Mouse (Mus musculus): Measurements from ENCODE around the gene Magi3.

Gene Magi3

DNA sequence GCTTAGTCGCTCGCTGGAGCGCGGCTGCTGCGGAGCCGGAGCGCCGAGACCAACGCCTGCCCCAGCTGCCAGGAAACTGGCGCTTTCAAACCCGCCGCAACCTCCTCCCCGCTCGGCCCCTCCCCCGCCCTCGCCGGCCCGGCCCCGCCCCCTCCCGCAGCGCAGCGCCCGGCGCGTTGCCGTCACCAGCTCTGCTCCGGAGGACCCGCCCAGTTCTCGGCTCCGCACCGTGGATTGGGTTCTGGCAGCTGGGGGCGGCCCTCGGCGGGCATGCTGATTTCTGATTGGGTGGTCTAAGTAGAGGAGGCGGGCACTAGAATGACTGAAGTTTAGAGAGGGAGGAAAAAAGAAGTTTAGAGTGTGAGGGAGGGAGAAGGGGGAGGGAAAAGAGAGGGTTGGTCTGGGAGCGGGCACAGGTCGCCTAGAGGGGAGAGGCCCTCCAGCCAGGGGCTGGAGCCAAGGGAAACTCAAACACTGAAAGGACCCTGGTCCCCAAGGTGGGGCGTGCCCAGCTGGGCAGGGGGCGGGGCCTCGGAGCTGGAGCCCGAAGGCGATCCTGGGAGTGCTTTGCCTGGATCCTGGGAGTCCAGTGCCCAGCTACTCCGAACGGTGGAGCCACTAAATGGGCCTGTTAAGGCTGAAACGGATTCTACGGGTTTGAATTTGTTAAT is at the start of gene Magi3:
Magi3 (minus strand) TSS at position 80 of the 671 bp plus-strand sequence.
- peak; percentile 95 to 97 for DNase-seq

DNA sequence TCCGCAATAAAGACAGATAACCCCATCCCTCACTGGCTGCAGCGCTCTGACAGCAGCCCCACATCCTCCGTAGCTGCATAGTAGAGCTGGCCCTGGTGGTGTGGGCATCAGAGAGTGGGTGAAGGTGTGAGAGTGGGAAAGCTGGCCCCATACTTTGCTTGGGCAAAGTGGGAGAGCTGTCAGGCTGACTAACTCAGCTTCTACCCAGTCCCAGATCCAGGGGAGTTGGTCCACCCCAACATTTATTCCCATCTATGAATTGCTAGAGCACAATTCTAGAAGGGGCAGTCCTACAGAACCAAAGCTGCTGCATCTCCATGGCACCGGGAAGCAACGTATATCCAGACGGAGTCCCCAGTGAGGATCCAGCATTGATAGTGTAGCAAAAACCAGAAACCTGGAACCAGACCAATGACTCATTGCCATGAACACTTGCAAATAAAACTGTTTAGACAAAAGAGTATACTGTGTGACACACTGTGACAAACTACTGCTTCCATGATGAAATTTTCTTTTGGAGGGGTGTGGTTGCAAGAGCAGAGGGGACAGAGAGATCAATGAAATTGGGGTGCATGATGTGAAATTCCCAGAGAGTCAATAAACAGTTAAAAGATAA is 44.5 kb upstream of the Magi3 start:
- DNase-seq = no peak

DNA sequence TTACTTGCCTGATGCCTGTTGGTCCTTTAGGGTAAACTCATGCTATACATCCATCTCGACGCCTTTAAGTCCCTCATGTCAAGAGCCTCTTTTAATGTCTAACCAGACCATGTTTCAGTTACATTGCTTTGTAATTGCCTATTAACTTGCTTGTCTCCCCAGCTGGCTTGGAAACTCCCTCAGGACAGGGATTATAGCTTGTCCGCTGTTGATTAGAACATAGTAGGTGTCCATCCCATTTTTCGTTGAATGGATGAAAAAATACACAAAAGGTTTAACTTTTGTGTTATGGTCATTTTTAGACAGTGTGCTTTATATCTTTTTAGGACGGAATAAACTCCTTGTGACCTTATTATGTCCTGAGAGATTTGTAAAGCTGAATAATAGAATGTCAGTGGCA is 40.0 kb upstream of the Magi3 start:
- no peak for DNase-seq

DNA sequence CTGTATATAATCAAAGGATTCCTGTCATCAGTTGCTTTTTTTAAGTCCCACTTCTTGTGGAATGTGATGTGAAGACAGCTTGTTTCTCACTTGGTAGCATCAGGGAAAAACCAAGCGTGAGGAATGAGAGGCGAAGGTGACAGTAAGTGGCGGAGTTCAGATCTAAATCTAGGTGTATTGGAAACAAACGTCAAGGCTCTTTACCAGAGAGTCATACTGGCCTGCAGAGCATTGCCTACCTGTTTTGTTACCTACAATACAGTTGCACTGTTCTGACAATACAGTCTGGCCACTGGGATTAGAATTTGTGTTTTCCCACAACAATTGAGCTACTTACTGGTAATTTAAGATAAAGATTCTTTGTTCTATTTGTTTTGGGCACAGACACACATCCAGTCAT is 39.0 kb upstream of the Magi3 start:
- no peak for DNase-seq

DNA sequence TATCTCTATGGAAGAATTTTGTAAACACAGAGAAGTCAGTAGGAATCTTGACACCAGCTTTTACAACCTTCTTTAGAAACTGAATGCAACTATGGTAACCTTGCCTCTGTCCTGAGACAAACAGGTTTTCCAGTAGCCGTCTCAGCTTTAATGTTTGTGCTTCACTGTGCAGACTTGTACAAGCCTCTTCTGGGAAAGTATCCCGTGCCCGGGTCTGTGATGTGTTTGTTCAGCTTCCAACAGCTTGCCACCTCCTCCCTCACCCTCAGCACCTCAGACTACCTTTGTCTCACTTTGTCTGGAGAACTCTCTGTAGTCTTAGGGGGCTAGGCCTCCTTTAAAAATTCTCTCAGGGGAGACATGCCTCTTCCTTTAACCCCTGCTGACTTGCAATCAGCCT is 36.9 kb upstream of the Magi3 start:
- DNase-seq = no peak

DNA sequence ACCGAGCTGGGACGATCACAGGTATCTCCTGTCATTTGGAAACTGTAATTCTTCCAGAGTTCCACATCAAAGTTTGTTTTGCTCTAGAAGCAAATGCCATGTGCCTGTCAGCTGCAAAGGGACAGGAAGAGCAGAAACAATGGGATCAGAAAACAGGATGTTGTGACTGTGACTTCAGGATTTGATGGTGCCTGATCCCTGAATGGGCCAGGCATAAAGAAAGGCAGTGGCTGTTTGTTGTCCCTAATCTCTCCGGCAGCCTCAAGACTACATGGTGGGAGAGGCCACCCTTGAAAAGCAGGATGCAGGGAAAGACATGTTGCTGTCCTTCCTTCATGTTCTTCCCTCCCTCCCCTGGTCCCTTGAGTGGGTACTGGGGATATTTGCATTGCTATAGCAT is 33.6 kb upstream of the Magi3 start:
- no peak for DNase-seq

DNA sequence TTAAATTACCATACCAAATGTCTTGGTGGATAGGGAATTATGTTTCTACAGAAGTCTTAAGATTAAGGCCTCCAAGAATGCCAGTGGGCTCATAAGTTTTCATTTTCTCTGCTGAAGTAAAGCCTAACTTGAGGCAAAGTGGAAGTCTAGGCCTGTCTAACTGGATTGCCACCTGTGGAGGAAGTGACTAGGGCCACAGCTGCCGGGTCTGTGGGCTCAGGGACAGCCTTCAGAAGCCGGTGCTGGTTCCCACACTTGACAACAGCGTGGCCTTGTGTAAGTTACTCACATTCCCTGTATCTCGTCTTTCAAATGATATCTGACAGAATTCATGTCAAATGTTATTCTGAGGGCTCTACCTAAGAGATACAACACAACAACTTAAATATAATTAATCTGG is 27.7 kb upstream of the Magi3 start:
- no peak for DNase-seq

DNA sequence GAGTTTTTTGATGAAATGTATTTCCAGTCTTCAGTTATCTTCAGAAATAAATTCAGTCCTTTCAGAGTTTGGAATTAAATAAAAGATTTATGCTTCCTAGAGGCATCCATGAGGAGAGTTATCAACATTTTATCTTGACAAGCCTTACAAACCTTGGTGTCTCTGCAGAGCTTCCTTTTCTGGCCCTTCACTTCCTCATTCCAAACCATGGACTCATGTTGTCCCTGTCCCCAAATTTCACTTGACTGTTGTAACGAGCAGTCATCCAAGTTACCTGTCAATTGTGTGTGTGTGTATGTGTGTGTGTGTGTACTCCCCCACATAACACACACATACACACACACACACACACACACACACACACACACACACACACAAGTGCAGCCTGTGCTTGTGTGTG is 26.9 kb upstream of the Magi3 start:
- DNase-seq = no peak

DNA sequence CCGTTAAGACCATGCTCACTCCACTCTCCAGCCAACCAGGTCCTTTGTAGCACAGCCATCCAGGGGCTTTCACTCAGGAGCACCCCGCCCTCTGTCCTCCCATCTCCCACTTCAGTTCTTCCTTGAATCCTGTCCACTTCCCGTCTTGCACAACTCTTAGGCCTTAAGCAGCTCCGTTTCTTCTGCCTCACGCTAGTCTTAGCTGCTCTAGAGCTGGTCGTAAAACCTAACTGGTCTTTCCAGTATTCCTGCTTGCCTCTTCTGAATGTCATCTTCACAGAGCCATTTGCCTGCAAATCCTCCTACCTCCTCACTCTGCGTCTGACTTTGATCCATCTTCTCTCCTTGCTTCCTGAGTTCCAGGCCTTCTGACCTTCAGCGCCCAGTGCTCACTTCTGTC is 24.2 kb upstream of the Magi3 start:
- DNase-seq = no peak

DNA sequence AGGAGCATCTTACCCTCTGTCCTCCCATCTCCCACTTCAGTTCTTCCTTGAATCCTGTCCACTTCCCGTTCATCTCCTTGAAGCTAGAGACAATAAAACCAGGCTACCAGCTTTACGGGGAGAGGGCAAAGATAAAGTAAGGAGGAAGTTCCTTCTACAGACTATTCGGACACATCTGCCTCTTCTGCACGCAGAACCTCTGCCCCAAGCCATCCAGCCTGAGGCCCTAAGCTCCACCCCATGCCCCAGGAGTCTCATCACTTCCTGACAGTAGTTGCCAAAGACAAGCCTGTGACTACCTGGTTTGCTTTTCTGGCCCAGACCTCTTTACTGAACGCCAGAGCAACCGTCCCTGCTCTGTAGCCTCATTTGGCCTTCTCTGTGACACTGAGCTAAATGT is 23.8 kb upstream of the Magi3 start:
- DNase-seq = no peak

DNA sequence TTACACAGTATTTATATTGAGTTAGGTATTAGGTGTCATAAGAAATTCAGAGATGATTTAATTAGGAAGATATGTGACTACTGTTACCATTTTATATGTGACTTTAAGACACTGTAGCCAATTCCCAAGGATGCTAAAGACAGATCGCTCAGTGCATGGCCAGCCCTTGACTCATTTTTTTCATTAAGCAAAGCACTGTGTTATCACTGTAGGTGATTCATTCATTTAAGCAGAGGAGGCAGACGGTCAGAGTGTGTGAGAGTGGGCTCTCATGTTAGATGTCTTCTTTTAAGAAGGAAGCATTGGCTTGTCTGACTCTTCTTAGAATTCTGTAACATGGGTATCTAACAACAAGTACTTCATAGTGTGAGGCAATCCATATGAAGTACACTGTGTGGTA is 19.6 kb upstream of the Magi3 start:
- DNase-seq = no peak

DNA sequence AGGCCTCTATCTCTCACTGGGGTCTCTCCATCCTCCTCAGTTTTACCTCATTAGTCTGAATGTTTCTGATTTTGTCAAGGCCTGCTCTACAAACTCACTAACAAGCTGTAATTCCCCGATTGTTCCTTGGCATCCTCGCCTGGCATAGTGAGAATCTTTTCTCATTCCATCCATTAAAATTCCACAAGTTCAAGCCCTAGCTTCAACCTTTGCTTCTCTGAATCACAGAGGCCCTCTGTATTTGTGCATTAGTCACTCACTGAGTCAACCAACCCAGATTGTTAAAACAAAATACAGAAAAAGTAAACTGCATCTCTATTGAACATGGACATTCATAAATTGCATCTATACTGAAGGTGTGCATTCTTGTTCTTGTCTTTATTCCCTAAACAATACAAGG is 19.2 kb upstream of the Magi3 start:
- DNase-seq = no peak

DNA sequence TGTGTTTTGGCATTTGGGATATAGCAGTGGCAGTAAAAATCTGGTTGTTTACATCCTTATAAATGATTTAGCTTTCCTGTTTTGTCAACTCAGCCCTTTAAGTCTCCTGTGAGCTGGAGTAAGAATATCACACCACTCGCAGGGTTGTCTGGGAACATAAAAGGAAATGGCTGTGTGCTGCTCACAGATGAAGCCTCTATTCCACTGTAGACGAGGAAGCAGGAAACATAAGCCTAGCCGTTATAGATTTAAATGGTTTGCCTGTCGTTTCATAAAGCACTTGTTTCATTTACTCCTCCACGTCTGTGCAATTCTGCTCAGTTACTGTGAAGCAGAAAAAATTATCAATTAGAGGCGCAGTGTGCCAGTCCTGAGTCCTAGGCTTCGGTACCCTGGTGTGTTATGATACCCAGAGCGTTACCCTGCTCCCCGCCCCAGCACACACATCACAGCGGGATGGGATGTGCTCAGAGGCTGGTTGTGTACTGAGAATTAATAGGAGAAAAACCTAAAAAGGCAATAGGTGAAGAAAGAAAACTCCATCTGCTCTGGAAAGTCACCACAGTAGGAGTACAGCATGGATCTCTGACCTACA is 17.8 kb upstream of the Magi3 start:
- no peak for DNase-seq

DNA sequence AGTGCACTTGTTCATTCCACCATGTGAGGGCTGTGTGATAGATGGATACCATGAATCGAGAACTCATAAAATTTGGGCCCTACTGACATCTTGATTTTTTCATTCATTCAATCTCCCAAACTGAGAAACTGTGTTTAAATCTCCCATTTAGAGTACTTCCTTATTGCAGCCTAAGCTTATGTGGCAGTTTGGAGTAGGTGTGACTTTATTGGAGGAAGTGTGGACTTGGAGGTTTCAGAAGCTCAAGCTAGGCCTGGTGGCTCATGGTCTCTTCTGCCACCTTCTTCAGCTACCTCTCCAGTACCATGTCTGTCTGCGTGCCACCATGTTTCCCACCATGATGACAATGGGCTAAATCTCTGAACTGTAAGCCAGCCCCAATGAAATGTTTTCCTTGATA is 15.9 kb upstream of the Magi3 start:
- no peak for DNase-seq

DNA sequence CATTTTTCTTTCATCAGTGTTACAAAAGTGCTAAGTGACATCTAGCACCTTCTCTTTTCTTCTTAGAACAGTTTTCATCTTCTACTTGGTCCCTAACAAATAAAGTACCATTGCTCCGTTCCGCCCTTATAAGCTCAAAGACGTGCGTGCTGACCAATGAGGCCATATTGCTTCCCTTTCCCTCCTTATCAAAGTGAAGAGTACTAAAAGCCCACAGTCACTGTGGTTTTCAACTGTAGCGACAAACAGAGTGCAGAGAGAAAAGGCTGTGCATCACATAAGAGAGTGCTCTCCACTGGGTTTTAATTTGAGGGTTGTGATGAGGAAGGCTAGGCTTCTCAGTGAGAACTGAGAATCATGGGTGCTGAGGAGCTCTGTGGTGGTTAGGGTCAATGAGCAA is 14.9 kb upstream of the Magi3 start:
- DNase-seq = no peak

DNA sequence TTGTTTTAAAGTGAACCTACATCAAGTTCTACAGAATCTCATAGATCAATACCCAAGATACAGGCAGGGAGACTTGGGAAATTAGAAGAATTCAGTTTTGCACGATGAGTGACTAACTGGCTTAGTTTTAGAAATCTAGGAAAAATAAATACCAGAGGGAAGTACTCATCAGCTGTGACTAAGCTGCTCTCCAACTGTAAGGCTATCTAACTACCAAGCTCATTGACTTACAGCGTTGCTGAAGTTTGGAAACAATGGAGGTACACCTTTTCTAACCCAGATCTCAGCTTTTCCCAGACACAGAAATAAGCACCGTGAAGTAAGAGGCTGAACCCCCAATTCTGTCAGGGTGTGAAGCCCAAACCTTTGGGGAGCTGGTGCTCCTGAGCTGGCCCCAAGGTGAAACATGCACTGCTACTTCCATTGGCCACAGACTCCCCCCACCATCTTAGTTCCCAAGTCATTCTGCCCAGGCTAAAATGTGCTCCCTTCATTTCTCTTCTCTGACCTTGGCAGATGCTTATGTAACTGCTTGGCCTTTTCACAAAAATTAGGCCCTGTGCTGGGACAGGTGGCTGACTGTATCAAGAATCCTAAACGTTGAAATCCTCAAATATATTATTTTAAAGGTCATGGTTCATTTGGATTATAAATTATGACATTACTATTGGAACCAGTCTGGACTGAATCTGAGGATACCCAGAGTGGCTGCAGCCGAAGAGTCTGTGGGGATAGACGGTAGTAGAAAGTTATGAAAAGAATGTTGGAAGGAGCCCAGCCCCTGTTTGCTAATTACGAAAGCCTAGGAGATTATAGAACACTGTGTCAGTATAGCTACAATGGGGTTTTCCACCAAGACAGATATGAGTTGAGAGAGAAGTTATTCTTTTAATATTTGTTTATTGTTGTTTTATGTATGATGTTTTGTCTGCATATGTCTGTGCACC is 13.5 kb upstream of the Magi3 start:
- DNase-seq = no peak

DNA sequence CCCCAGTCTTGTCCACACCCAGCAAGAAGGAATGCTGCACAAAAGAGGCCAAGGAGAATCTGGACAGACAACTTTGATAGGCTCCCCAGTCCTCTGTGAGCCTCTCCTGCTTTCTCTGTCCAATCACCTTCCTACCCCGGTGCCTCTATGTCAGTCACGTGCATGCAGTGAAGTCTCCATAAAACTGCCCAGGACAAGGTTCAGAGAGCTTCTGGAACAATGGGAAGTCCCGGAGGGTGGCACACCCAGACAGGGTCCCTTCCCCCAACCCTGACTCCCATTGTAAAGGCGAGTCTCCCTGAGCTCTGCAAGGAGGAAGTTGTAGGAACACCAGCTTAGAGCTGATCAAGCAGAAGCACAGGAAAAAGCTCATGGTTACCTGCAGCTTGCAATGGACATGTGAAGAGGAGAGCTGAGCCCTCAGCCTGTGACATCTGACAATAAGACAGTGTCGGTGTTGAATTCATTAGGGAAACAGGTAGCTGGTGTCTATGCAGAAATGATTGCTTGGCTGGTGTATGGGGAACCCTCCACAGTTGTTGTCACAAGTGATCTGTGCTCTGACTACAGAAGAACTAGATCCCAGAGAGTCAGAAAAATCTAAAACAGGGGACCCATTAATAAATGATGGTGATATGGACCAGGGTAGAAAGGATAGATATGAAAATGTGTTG is 7.4 kb upstream of the Magi3 start:
- DNase-seq = no peak

DNA sequence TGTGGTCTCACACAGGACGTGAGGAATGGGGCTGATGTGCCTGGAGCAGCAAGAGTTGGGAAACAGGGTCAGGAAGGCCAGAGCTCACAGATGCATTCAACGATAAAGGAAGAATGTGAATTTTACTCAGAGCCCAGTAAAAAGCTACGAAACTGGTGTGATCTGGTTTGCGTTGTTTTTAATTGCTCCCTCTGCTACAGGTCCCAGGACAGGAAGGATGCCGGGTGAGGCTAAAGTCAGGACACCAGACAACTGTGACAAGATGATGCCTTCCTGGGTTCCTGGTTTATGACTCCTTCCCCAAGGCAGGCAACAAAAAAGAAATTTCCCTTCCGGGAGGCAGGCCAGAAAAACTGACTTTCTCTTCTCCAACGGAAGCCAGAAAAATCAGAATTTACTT is 6.6 kb upstream of the Magi3 start:
- DNase-seq = no peak

DNA sequence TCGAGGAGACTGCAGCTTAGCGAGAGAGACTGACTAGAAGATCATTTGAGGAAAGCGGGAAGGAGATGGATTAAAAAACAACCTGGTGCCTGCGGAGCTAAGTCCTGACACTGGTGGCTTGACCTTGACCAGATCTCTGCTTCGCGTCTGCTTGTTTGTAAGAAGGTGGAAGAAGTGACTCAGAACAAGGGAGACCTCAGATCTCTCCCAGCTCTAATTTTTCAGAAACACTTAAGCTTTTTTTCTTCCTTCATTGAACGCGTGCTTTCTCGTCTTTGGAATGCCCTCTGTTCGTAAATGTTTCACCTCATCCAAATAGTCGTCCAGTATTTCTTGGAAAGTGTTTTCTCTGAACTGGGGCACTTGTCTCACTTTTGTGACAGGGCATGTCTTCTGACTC is 982 bp upstream of the Magi3 start:
- DNase-seq = no peak

DNA sequence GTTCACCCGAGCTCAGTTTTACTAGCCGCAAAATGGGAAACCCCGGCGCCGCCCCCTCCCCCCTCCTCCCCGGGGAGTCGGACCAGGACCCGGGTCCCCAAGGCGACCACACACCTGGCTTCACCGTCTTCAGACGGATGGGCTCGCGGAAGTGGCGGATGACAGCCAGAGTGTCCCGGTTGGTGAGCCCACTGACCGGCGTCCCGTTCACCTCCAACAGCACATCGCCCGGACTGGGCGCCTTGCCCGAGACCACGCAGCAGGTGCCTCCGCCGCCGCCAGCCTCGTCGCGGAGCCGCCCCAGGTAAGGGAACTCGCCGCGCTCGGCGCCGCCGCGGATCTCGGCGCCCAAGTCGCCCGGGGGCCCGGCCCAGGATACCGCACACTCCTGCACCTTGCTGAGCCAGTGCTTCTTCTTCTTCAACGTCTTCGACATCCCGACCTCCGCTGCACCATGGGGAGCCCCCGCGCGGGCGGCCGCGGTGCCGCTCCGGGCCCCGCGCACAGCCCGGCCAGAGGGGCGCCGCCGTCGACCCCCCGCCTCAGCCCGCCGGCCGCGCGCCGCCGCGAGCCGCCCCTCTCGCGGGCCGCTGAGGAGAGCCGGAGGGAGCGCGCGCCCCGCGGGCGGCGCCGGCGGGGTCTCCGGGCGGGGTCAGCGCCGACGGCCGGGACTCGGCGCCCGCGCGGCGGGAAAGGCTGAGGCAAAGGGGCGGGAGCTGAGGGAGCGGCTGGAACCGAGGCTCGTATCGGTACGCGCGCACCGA is 461 bp downstream of the Magi3 start:
- peak; percentile 45 to 59 for DNase-seq

DNA sequence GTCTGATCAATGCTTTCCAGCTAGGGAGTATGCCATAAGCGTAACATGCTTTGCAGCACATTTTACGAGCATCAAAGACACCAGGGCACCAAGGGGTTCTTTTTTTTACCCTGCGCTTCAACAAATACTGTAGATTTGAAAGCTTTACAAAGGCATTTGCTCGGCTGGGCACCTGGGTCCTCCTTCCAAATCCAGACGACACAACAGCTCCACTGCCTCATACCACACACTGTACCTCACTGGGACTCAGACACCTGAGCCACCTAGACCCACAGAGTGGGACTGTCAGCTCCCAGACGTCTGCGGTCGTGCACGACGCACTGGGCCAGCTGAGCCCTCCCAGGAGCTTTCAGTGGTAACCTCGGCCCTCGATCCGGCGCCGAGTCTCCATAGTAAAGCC is 1.2 kb downstream of the Magi3 start:
- peak; percentile 11 to 23 for DNase-seq

DNA sequence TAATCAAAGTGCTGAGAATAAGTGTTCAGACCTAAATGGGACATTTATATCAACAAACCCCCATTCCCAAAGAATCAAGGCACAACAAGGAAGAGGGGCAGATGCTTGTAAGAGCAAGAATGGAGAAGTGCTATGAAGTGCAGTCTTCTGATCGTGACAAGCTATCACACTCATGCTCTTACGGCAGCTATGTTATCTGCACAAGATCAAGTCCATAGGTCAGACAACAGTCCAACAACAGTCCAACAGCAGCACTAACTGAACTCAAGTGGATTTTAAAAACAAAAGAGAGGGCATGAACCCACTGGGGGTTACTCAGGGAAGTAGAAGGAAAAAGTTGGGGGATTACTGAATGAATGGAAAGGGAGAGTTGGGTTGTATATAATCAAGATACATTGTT is 30.4 kb downstream of the Magi3 start:
- DNase-seq = no peak
